Mouse (Mus musculus) heart, adult 2 months (tissue): ENCODE data around the gene Serpina11.

Experiments
- CTCF ChIP-seq: fragments of 200-600 bp; IDR thresholded peaks from 2 replicates; pipeline ENCODE4 v1.8.1; 2022; ENCODE audit warnings: antibody characterized with exemption, mild to moderate bottlenecking, moderate library complexity
- POLR2A ChIP-seq: fragments of 200-500 bp; IDR thresholded peaks from 2 replicates; pipeline ENCODE4 v1.6.1; 2011; ENCODE audit warnings: mild to moderate bottlenecking, low read depth, low read length, control low read depth; ENCODE audit not compliant: insufficient read depth

DNA sequence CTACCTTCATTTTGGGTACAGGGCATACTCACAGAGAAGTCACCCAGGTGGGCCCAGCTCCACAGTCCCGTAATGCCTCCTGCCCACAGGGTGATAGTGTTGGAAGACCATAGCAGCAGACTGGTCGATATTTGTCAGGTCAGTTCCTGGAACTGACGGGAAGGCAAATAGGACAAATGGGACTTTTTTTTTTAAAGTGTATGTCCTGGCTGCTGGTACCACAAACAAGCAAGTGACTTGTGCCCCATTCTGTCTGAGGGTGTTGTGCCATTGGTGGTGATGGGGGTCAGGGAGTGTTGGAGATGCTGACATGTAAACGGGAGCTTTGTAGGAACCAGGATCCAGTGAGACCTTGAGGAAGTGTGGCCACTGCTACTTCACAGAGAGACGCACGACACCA, at the start of gene Serpina11:
- TF ChIP-seq POLR2A (no peak), CTCF (no peak)
